Comparison of ENCODE assay signal across 9 mouse cellular contexts in genomic region chr11:104197861-104198260, GRCm38 (mm10). TPM values are rescaled to one million over a fixed set of nuclear protein-coding genes. Genes with fewer than 3 reads are reported as not detected.
A peak's percentile ranks its signal among the peaks of the same experiment; 100 is the strongest.
DNase-seq lines count a peak whose midpoint lies in the region; ATAC-seq lines count a peak whose summit lies in the region.
"Had no signal": no experiment of that assay in that cellular context is flagged by ENCODE, and none has a peak within 500 bp of the region (broad histone marks: within the 10 kb centered on the region; RNA-seq: fewer than 3 reads in every experiment).

No protein-coding gene starts in this region.

- WGBS in midbrain, embryonic 10.5 days, result 8% methylated on average over 10 of the region's 10 CpGs
- 8% methylated on average over 10 of the region's 10 CpGs for whole genome bisulfite sequencing in midbrain, embryonic 16.5 days
- 5% methylated on average over 10 of the region's 10 CpGs for WGBS in embryonic facial prominence, embryonic 10.5 days
- WGBS in intestine, embryonic 16.5 days, result 4% methylated on average over 10 of the region's 10 CpGs

- no peak overlapping the region for H3K4me2 ChIP-seq in midbrain, embryonic 16.5 days (ENCODE audit: low read length)
- H3K4me2 ChIP-seq in intestine, embryonic 16.5 days (ENCODE audit: low read depth, low read length), result no peak overlapping the region
- H3K4me2 ChIP-seq: limb, embryonic 13.5 days had no signal

- peaks cover 15% of the 10 kb centered on the region; the same call in 1 of the 2 replicates for H3K27me3 ChIP-seq in midbrain, embryonic 10.5 days (ENCODE audit: low read depth, poor library complexity, severe bottlenecking)
- peaks cover 4% of the 10 kb centered on the region; the same call in 1 of the 2 replicates for H3K27me3 ChIP-seq in midbrain, embryonic 16.5 days (ENCODE audit: control insufficient read depth, insufficient read depth, low read depth, low read length)
- H3K27me3 ChIP-seq in embryonic facial prominence, embryonic 10.5 days (replicated peaks; ENCODE audit: low read depth, poor library complexity, severe bottlenecking), result peaks cover 17% of the 10 kb centered on the region
- peaks cover 2% of the 10 kb centered on the region; the same call in 1 of the 2 replicates for H3K27me3 ChIP-seq in intestine, embryonic 16.5 days (replicated peaks; ENCODE audit: control insufficient read depth, insufficient read depth, low read length)

- peaks cover 11% of the 10 kb centered on the region; the same call in 1 of the 2 replicates for H3K9me3 ChIP-seq in midbrain, embryonic 10.5 days (replicated peaks)
- peaks cover 4% of the 10 kb centered on the region; the same call in 1 of the 2 replicates for H3K9me3 ChIP-seq in midbrain, embryonic 16.5 days (replicated peaks; ENCODE audit: control insufficient read depth, low read length, poor library complexity, severe bottlenecking)
- H3K9me3 ChIP-seq in embryonic facial prominence, embryonic 10.5 days, result 0 out of 2 replicates have a peak, but pooled peaks cover 6% of the 10 kb centered on the region
- no peaks in the 10 kb centered on the region for H3K9me3 ChIP-seq in intestine, embryonic 16.5 days (ENCODE audit: control insufficient read depth, low read length)

- H3K36me3 ChIP-seq in midbrain, embryonic 10.5 days, result no peaks in the 10 kb centered on the region
- H3K36me3 ChIP-seq in midbrain, embryonic 16.5 days (ENCODE audit: control insufficient read depth, insufficient read depth, low read length), result no peaks in the 10 kb centered on the region
- no peaks in the 10 kb centered on the region for H3K36me3 ChIP-seq in embryonic facial prominence, embryonic 10.5 days (replicated peaks)
- no peaks in the 10 kb centered on the region for H3K36me3 ChIP-seq in intestine, embryonic 16.5 days (ENCODE audit: control insufficient read depth, insufficient read depth, low read length)
- H3K36me3 ChIP-seq: limb, embryonic 13.5 days had no signal

- no peak overlapping the region for H3K9ac ChIP-seq in midbrain, embryonic 16.5 days (ENCODE audit: low read depth, low read length)
- H3K9ac ChIP-seq in intestine, embryonic 16.5 days (ENCODE audit: low read depth, low read length), result no peak overlapping the region
- H3K9ac ChIP-seq: limb, embryonic 13.5 days had no signal

- H3K4me1 ChIP-seq in midbrain, embryonic 10.5 days, result no peaks in the 10 kb centered on the region
- no peaks in the 10 kb centered on the region for H3K4me1 ChIP-seq in midbrain, embryonic 16.5 days (ENCODE audit: control insufficient read depth, insufficient read depth, low read length)
- no peaks in the 10 kb centered on the region for H3K4me1 ChIP-seq in embryonic facial prominence, embryonic 10.5 days
- H3K4me1 ChIP-seq in intestine, embryonic 16.5 days (ENCODE audit: control insufficient read depth, insufficient read depth, low read length), result no peaks in the 10 kb centered on the region
- H3K4me1 ChIP-seq: limb, embryonic 13.5 days had no signal

- H3K4me3 ChIP-seq in midbrain, embryonic 10.5 days, result no peak overlapping the region
- H3K4me3 ChIP-seq in midbrain, embryonic 16.5 days (ENCODE audit: low read depth, low read length), result no peak overlapping the region
- no peak overlapping the region for H3K4me3 ChIP-seq in embryonic facial prominence, embryonic 10.5 days
- no peak overlapping the region for H3K4me3 ChIP-seq in intestine, embryonic 16.5 days (ENCODE audit: low read length)
- H3K4me3 ChIP-seq: limb, embryonic 13.5 days had no signal

- no peak for ATAC-seq in midbrain, embryonic 16.5 days
- 0 out of 2 replicates have a peak, but pooled peaks have one; percentile 13 for ATAC-seq in neutrophil, adult 5-6 weeks (ENCODE audit: extremely low read depth, insufficient number of reproducible peaks, low FRiP score, poor library complexity, severe bottlenecking)
- ATAC-seq in intestine, embryonic 16.5 days, result no peak

- H3K27ac ChIP-seq in midbrain, embryonic 10.5 days (replicated peaks), result no peak overlapping the region
- no peak overlapping the region for H3K27ac ChIP-seq in midbrain, embryonic 16.5 days (ENCODE audit: low read length)
- no peak overlapping the region for H3K27ac ChIP-seq in embryonic facial prominence, embryonic 10.5 days (replicated peaks)
- no peak overlapping the region for H3K27ac ChIP-seq in intestine, embryonic 16.5 days (ENCODE audit: low read length)
- H3K27ac ChIP-seq: limb, embryonic 13.5 days had no signal

- peak; percentile 28 for DNase-seq in midbrain, embryonic 10.5 days (ENCODE audit: low spot score)
- DNase-seq in adrenal gland, adult 2 months, result peak; percentile 18
- DNase-seq in embryonic facial prominence, embryonic 10.5 days (ENCODE audit: low spot score), result peak; percentile 68
- DNase-seq in left cerebral cortex, adult 18-20 months (ENCODE audit: low spot score in 2 of 2), result no peak

RNA-seq across cellular contexts. Expression of gene Sppl2c, which starts 11.7 kb away (rescaled TPM):
- polyA plus RNA-seq in midbrain, embryonic 10.5 days (2016; fragmentation: Nextera tagmentation; extraction: Ambion mirVana), result not detected in 2 replicates
- not detected in 2 replicates for polyA plus RNA-seq in midbrain, embryonic 16.5 days (2015; fragmentation: Nextera tagmentation; extraction: Ambion mirVana)
- total RNA-seq in adrenal gland, adult 2 months (2021), result not detected
- polyA plus RNA-seq in adrenal gland, adult 2 months (2012; rRNA removed), result not detected in 2 replicates
- polyA plus RNA-seq in embryonic facial prominence, embryonic 10.5 days (2016; fragmentation: Nextera tagmentation; extraction: Ambion mirVana), result not detected in 2 replicates
- 0.12 TPM in 1 of 2 replicates, not detected in the other for total RNA-seq in neutrophil, adult 5-6 weeks (2017)
- polyA plus RNA-seq in intestine, embryonic 16.5 days (2015; fragmentation: Nextera tagmentation; extraction: Ambion mirVana), result not detected in 2 replicates
- total RNA-seq in left cerebral cortex, adult 18-20 months (2021), result not detected
- total RNA-seq: gastrocnemius, postnatal 4 days had no signal
- polyA plus RNA-seq: limb, embryonic 13.5 days had no signal

RNA-seq across cellular contexts. Expression of gene Mapt, which starts 33.3 kb away (rescaled TPM):
- polyA plus RNA-seq in midbrain, embryonic 10.5 days (2016; fragmentation: Nextera tagmentation; extraction: Ambion mirVana), result 23.7 and 47.2 TPM in 2 replicates
- 1,213 and 1,264 TPM in 2 replicates for polyA plus RNA-seq in midbrain, embryonic 16.5 days (2015; fragmentation: Nextera tagmentation; extraction: Ambion mirVana)
- 100 to 1,000 TPM in 1 of 2 experiments, 10 to 100 TPM in 1; 95.3 to 270 TPM for total RNA-seq in adrenal gland, adult 2 months (2021)
- polyA plus RNA-seq in adrenal gland, adult 2 months (2012; rRNA removed), result 38.0 and 59.1 TPM in 2 replicates
- polyA plus RNA-seq in embryonic facial prominence, embryonic 10.5 days (2016; fragmentation: Nextera tagmentation; extraction: Ambion mirVana), result 10.7 and 14.7 TPM in 2 replicates
- total RNA-seq in neutrophil, adult 5-6 weeks (2017), result 0.12 TPM in 2 replicates
- 13.6 and 15.8 TPM in 2 replicates for polyA plus RNA-seq in intestine, embryonic 16.5 days (2015; fragmentation: Nextera tagmentation; extraction: Ambion mirVana)
- 100 to 1,000 TPM; 350 to 364 TPM for total RNA-seq in left cerebral cortex, adult 18-20 months (2021)

Comparison
In these comparisons a context has a peak if more than half of its experiments do, and no peak if none do; other contexts are left out.
1. RNA of gene Mapt, which starts 33.3 kb away (polyA plus RNA-seq): 1,213 to 1,264 TPM in midbrain, embryonic 16.5 days; 38.0 to 59.1 TPM in adrenal gland, adult 2 months, 23.7 to 47.2 TPM in midbrain, embryonic 10.5 days, 13.6 to 15.8 TPM in intestine, embryonic 16.5 days and 10.7 to 14.7 TPM in embryonic facial prominence, embryonic 10.5 days; every median in the first group is over 10 times any median in the second.
2. DNase-seq: peak in midbrain, embryonic 10.5 days (single experiment), adrenal gland, adult 2 months (single experiment) and embryonic facial prominence, embryonic 10.5 days (single experiment); none in left cerebral cortex, adult 18-20 months (0 of 2).